Mouse (Mus musculus) C2C12 (cell line): ENCODE measurements around the gene Spdef. TPM values are rescaled to one million over a fixed set of nuclear protein-coding genes. Genes with fewer than 3 reads are reported as not detected.

ENCODE experiments used
- H3K27me3 ChIP-seq: one replicate; pipeline ENCODE4 v1.6.1; 2011; ENCODE audit not compliant: control insufficient read depth, insufficient read depth, insufficient read length
- H3K36me3 ChIP-seq: one replicate; pipeline ENCODE4 v1.6.1; 2011; ENCODE audit not compliant: control insufficient read depth, insufficient read depth
- H3K4me3 ChIP-seq: one replicate; pipeline ENCODE4 v1.5.1; 2011; ENCODE audit warnings: mild to moderate bottlenecking, control low read depth; ENCODE audit not compliant: poor library complexity, insufficient read depth, severe bottlenecking
- H3K79me2 ChIP-seq: one replicate; pipeline ENCODE4 v1.6.1; 2011; ENCODE audit not compliant: control insufficient read depth, insufficient read depth
- H3K79me3 ChIP-seq: one replicate; pipeline ENCODE4 v1.6.1; 2011; ENCODE audit warnings: low read depth, control low read depth
- H3ac ChIP-seq: one replicate; pipeline ENCODE3; 2011; ENCODE audit warnings: low read depth; ENCODE audit not compliant: control insufficient read depth, insufficient read length
- CEBPB ChIP-seq: IDR thresholded peaks from one replicate; pipeline ENCODE4 v1.6.1; 2011; ENCODE audit warnings: low read depth, mild to moderate bottlenecking, control low read depth, moderate library complexity
- CTCF ChIP-seq: IDR thresholded peaks from one replicate; pipeline ENCODE4 v1.5.1; 2011; ENCODE audit not compliant: control insufficient read depth, insufficient read depth, insufficient read length
- FOSL1 ChIP-seq: IDR thresholded peaks from one replicate; pipeline ENCODE4 v1.8.0; 2011; ENCODE audit warnings: mild to moderate bottlenecking, low read length; ENCODE audit not compliant: poor library complexity, insufficient read depth, severe bottlenecking
- MAX ChIP-seq: IDR thresholded peaks from one replicate; pipeline ENCODE4 v1.6.1; 2011; ENCODE audit warnings: mild to moderate bottlenecking, control low read depth
- MYOD1 ChIP-seq: IDR thresholded peaks from one replicate; pipeline ENCODE4 v1.6.1; 2011; ENCODE audit warnings: low read depth; ENCODE audit not compliant: control insufficient read depth, insufficient read length
- MYOG ChIP-seq: IDR thresholded peaks from one replicate; pipeline ENCODE4 v1.6.1; 2011; ENCODE audit not compliant: control insufficient read depth, insufficient read length; ENCODE audit errors: extremely low read depth
- USF1 ChIP-seq: IDR thresholded peaks from one replicate; pipeline ENCODE4 v1.6.1; 2011; ENCODE audit warnings: low read depth, mild to moderate bottlenecking, control low read depth, moderate library complexity
- polyA plus RNA-seq: library from polyadenylated mRNA; unstranded; fragments of >200 nt; fragmentation: generic; extraction: Trizol; gene quantifications from one replicate; pipeline ENCODE4 v1.2.1, GENCODE M21; 2012; ENCODE audit warnings: missing spikeins

Gene Spdef
- polyA plus RNA-seq, 1 experiment = not detected

DNA sequence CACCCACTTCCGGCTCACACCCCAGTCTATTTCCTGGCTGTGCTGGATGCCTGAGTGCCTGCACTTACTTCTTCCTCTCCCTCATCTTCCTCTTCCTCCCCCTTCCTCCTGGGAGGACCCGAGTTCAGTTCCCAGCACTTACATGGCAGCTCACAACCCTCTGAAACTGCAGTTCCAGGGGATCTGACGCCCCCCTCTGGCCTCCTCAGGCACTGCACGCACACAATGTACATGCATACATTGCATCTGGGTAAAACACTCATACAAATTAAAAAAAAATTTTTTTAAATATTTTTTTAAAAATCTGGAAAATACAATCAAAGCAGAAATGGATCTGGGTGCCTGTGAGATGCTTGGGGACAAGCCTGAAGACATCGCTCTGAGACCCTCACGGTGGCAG is 57.0 kb downstream of the Spdef start:
- H3K4me3 ChIP-seq = no peak overlapping the region
- H3K27me3 ChIP-seq = peaks cover 12% of the 10 kb centered on the region
- H3K36me3 ChIP-seq = no peaks in the 10 kb centered on the region
- H3K79me2 ChIP-seq = no peaks in the 10 kb centered on the region
- TF ChIP-seq FOSL1 (no peak), MYOD1 (no peak), USF1 (no peak), CEBPB (no peak), CTCF (no peak), MAX (no peak), MYOG (no peak)
- H3K79me3 ChIP-seq = no peaks in the 10 kb centered on the region
- H3ac ChIP-seq = no peak overlapping the region

Other genes with a start within 250 kb of the Spdef start
- not detected for gene Grm4, start 207.6 kb downstream of the Spdef start, polyA plus RNA-seq
- 397 TPM for gene Hmga1, start 172.5 kb downstream of the Spdef start, polyA plus RNA-seq
- 37.9 TPM for gene AI413582, start 163.2 kb downstream of the Spdef start, polyA plus RNA-seq
- gene Nudt3, start 105.5 kb downstream of the Spdef start, polyA plus RNA-seq = 123 TPM
- not detected for gene RPS10-NUDT3, start 93.7 kb downstream of the Spdef start, polyA plus RNA-seq
- gene Rps10, start 92.3 kb downstream of the Spdef start, polyA plus RNA-seq = 4,498 TPM
- not detected for gene Pacsin1, start 73.4 kb downstream of the Spdef start, polyA plus RNA-seq
- 65.1 TPM for gene D17Wsu92e, start 91.7 kb upstream of the Spdef start, polyA plus RNA-seq
- 318 TPM for gene Snrpc, start 109.2 kb upstream of the Spdef start, polyA plus RNA-seq
- gene Uhrf1bp1, start 127.5 kb upstream of the Spdef start, polyA plus RNA-seq = 6.6 TPM
- 8.5 TPM for gene Anks1, start 180.4 kb upstream of the Spdef start, polyA plus RNA-seq
- gene Taf11, start 180.9 kb upstream of the Spdef start, polyA plus RNA-seq = 38.4 TPM